Mouse (Mus musculus): ENCODE data around the gene 4931428F04Rik.

GRCm38 (mm10) chr8:105266775-105267174 lies 22.9 kb downstream of the 4931428F04Rik start:
- TF ChIP-seq CTCF (IDR thresholded peaks at IDR 0.05; ENCODE audit: extremely low read depth, insufficient read depth, low read length) (no peak), POLR2A (IDR thresholded peaks at IDR 0.05; ENCODE audit: extremely low read depth, insufficient read depth, low read length) (no peak)

Data from cortical plate, adult 2 months (tissue).